Mouse (Mus musculus): ENCODE data around the gene Flot1. TPM values are rescaled to one million over a fixed set of nuclear protein-coding genes. Genes with fewer than 3 reads are reported as not detected.
A peak's percentile ranks its signal among the peaks of the same experiment; 100 is the strongest.

The Flot1 gene
- polyA plus RNA-seq, 1 experiment: 52.7 TPM

DNA sequence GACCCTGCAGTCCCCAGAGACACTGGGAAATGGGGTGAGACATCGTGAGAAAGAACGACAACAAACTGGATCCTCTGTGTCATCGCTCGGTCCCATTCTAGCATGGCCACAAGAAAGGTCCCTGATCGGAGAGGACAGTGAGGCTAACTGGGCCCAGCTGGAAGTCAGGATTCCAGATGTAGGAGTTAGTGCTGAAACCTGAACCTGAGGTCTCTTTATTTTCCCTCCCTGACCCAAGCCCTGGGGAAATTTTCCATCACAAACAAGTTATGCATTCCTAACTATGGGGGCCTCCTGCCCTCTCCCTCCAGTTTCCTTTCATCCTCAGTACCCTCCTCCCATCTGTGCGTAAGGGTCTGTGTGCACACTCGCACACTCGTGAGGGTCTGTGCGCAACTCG lies 5.8 kb upstream of the Flot1 start:
- Histone ChIP-seq H3K27ac (ENCODE audit: insufficient read depth, low read depth, low read length) (no peak overlapping the region), H3K4me1 (ENCODE audit: control insufficient read depth, insufficient read depth, low read length) (peaks cover 39% of the 10 kb centered on the region), H3K4me3 (ENCODE audit: insufficient read depth, low read length) (no peak overlapping the region)
- TF ChIP-seq POLR2A (IDR thresholded peaks at IDR 0.05; ENCODE audit: borderline replicate concordance, low read depth, low read length) (no peak), CTCF (IDR thresholded peaks at IDR 0.05; ENCODE audit: low read depth, low read length) (no peak)

DNA sequence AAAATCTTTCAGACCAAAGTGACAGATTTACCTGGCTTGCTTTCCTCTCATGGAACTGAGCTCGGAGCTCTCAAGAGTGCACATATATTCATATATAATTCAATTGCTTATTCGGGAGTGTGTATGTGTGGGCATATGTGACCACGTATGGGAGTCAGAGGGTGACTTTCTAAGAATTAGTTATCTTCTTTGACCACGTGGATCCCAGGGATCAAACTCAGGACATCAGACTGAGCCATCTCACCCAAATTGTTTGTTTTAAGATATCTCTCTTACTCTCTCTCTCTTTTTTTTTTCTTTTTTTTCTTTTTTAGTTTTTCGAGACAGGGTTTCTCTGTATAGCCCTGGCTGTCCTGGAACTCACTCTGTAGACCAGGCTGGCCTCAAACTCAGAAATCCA lies 2.9 kb upstream of the Flot1 start:
- no peak overlapping the region for H3K4me3 ChIP-seq (ENCODE audit: insufficient read depth, low read length)
- H3K27ac ChIP-seq (ENCODE audit: insufficient read depth, low read depth, low read length): no peak overlapping the region
- no peak for TF ChIP-seq POLR2A (IDR thresholded peaks at IDR 0.05; ENCODE audit: borderline replicate concordance, low read depth, low read length)
- TF ChIP-seq CTCF (IDR thresholded peaks at IDR 0.05; ENCODE audit: low read depth, low read length): no peak
- peaks cover 16% of the 10 kb centered on the region for H3K4me1 ChIP-seq (ENCODE audit: control insufficient read depth, insufficient read depth, low read length)

DNA sequence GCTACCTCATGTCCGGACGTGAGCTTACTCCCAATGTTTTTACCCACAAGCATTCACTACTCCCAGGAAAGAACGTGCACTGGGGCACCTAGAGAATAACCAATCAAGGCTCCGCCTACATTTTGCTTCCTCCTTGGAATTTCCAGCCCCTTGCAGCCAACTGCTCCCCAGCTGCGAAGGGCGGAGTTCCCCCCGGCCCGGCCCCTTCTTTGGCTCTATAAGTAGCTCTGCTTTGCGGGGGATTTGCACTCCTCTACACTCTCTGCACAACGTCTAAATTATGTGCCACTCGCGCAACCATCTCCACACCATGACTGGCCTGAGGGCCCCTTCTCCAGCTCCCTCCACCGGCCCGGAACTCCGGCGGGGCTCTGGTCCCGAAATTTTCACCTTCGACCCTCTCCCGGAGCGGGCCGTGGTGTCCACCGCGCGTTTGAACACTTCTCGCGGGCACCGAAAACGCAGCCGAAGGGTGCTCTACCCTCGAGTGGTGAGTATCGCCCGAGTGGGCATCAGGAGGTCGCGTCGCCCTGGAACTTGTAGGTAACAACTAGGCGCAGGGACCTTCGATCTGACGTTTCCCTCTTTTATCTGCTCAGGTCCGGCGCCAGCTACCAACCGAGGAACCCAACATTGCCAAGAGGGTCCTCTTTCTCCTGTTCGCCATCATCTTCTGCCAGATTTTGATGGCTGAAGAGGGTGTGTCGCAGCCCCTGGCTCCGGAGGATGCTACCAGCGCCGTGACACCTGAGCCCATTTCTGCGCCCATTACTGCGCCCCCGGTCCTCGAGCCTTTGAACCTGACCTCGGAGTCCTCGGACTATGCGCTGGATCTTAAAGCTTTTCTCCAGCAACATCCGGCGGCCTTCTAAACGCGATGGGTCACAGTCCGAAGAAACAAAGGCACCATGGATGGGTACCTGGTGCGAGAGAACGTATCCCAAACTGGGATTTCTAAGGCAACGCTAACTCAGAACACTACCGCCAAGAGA lies 1.3 kb upstream of the Flot1 start, which contains the start of gene Ier3:
Gene Ier3 (plus strand): TSS at position 246 of the 992 bp plus-strand sequence.
- Histone ChIP-seq H3K27ac (ENCODE audit: insufficient read depth, low read depth, low read length) (peak within 1 kb of the TSS; percentile 82), H3K4me3 (ENCODE audit: insufficient read depth, low read length) (peak within 1 kb of the TSS; percentile 96), H3K4me1 (ENCODE audit: control insufficient read depth, insufficient read depth, low read length) (peaks cover 4% of the 10 kb centered on the region)
- peak; percentile 96 for TF ChIP-seq POLR2A (IDR thresholded peaks at IDR 0.05; ENCODE audit: borderline replicate concordance, low read depth, low read length)
- TF ChIP-seq CTCF (IDR thresholded peaks at IDR 0.05; ENCODE audit: low read depth, low read length): no peak

DNA sequence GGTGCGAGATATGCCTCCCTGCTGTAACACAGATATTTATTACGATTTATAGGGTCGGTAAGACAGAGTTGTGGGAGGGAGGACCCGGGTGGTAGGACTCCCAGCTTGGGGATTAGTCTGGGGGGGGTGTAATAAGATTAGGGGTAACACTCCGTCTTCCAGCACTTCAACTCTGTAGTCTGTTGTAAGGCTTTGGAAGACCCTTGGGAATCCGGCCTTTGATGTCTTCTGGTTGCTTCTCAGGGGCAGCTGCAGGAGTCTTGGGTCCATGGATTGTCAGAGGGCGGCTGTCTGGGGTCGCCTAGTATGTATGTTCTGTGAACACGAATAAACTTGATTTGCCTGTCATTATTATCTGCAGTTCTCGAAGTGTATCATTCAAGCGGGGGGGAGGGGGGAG lies 466 bp upstream of the Flot1 start:
- no peak for TF ChIP-seq CTCF (IDR thresholded peaks at IDR 0.05; ENCODE audit: low read depth, low read length)
- no peak for TF ChIP-seq POLR2A (IDR thresholded peaks at IDR 0.05; ENCODE audit: borderline replicate concordance, low read depth, low read length)
- Histone ChIP-seq H3K27ac (ENCODE audit: insufficient read depth, low read depth, low read length) (peak overlapping the region; percentile 82), H3K4me1 (ENCODE audit: control insufficient read depth, insufficient read depth, low read length) (peaks cover 4% of the 10 kb centered on the region), H3K4me3 (ENCODE audit: insufficient read depth, low read length) (peak overlapping the region; percentile 96)

DNA sequence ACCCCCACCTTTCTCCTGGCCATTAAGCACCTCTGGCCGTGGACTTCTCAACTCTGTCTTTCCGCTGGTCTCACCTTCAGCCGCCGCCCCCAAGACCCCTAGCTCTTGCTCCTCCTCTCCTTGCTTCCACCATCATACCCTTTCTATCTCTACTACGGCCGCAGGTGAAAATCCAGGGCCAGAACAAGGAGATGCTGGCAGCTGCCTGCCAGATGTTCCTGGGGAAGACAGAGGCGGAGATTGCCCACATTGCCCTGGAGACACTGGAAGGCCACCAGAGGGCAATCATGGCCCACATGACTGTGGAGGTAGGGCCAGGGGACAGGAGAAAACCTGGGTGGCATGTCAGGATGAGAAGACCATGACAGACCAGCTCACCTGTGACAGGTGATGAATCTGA lies 1.4 kb downstream of the Flot1 start:
- Histone ChIP-seq H3K4me1 (ENCODE audit: control insufficient read depth, insufficient read depth, low read length) (peaks cover 4% of the 10 kb centered on the region), H3K27ac (ENCODE audit: insufficient read depth, low read depth, low read length) (no peak overlapping the region), H3K4me3 (ENCODE audit: insufficient read depth, low read length) (no peak overlapping the region)
- TF ChIP-seq CTCF (IDR thresholded peaks at IDR 0.05; ENCODE audit: low read depth, low read length): no peak; the same call in 1 of the 2 replicates
- no peak for TF ChIP-seq POLR2A (IDR thresholded peaks at IDR 0.05; ENCODE audit: borderline replicate concordance, low read depth, low read length)

DNA sequence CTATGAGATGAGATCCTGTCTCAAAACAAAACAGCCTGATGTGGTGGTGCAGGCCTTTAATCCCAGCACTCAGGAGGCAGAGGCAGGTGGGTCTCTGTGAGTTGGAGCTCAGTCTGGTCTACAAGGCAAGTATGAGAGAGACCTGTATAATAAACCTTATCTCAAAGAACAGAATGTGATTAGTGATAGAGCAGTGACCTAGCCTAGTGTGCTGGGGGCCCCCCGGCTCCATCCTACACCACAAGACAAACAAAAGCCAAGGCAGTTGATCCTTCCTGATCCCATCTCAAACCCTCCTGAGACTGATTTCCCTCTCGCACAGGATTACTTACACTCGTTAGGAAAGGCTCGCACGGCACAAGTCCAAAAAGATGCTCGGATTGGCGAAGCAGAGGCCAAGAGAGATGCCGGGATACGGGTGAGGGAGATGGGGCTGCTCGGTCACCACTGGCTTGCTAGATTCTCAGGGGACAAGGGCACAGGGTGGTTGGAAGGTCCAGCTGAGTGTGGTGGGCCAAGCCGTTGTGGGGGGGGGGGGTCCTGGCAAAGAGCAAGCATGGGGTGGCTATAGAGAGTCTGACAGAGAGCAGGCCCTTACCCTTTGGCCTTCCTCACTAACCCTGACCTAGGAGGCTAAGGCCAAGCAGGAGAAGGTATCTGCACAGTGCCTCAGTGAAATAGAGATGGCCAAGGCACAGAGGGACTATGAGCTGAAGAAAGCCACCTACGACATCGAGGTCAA lies 2.2 kb downstream of the Flot1 start:
- Histone ChIP-seq H3K27ac (ENCODE audit: insufficient read depth, low read depth, low read length) (no peak overlapping the region), H3K4me3 (ENCODE audit: insufficient read depth, low read length) (no peak overlapping the region), H3K4me1 (ENCODE audit: control insufficient read depth, insufficient read depth, low read length) (peaks cover 4% of the 10 kb centered on the region)
- TF ChIP-seq POLR2A (IDR thresholded peaks at IDR 0.05; ENCODE audit: borderline replicate concordance, low read depth, low read length) (no peak), CTCF (IDR thresholded peaks at IDR 0.05; ENCODE audit: low read depth, low read length) (no peak)

DNA sequence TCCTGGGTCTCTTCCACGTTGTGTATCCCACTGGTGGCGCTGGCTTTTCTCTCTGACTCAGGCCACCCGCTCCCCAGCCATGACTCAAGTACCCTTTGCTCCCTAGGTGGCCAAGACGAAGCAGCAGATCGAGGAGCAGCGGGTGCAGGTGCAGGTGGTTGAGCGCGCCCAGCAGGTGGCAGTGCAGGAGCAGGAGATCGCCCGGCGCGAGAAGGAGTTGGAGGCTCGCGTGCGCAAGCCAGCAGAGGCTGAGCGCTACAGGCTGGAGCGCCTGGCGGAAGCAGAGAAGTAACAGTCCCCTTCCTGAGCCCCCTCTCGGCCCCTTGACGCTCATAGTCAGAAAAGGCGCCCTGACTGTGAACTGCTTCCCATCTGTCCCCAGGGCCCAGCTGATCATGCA lies 6.7 kb downstream of the Flot1 start:
- Histone ChIP-seq H3K4me1 (ENCODE audit: control insufficient read depth, insufficient read depth, low read length) (peaks cover 6% of the 10 kb centered on the region), H3K4me3 (ENCODE audit: insufficient read depth, low read length) (no peak overlapping the region), H3K27ac (ENCODE audit: insufficient read depth, low read depth, low read length) (no peak overlapping the region)
- TF ChIP-seq POLR2A (IDR thresholded peaks at IDR 0.05; ENCODE audit: borderline replicate concordance, low read depth, low read length) (no peak), CTCF (IDR thresholded peaks at IDR 0.05; ENCODE audit: low read depth, low read length) (0 out of 2 replicates have a peak, but pooled peaks have one; percentile 9)

DNA sequence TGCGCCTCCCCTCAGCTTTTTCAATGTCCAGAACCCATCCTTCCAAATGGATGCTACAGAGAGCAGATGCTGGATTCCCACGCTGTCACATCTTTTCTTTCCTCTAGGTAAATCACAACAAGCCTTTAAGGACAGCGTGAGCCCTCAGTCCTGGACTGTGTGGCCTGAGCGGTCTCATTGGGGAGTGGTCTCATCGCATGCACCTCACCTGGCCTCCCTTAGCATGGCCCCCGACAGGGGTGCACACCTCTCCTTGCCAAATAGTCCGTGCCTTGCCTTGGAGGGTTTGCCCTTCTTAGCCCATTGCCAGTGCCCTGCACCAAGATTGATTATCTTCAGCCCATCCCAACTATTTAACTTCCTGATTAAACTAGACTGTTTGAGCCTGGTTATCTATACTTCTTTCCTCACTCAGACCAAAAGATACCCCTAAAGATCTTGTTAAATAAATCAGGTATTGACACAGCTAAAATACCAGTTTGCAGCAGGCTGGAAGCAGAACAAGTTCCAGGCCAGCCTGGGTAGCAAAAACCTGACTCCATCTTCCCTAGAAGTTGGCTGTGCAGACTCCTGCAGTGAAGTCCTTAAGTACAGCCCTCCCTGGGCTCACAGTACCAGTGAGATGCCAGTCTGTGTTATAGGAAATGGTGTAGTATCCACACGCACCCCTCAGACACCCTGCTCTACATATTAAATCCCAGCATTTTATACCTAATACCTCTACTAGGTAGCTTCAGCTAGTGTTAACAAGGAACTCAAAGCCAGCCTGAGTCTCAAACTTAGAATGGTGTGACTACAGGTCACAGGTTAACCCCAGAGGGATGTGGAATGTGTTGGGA lies 9.6 kb downstream of the Flot1 start:
- peaks cover 14% of the 10 kb centered on the region for H3K4me1 ChIP-seq (ENCODE audit: control insufficient read depth, insufficient read depth, low read length)
- no peak overlapping the region for H3K4me3 ChIP-seq (ENCODE audit: insufficient read depth, low read length)
- H3K27ac ChIP-seq (ENCODE audit: insufficient read depth, low read depth, low read length): no peak overlapping the region

DNA sequence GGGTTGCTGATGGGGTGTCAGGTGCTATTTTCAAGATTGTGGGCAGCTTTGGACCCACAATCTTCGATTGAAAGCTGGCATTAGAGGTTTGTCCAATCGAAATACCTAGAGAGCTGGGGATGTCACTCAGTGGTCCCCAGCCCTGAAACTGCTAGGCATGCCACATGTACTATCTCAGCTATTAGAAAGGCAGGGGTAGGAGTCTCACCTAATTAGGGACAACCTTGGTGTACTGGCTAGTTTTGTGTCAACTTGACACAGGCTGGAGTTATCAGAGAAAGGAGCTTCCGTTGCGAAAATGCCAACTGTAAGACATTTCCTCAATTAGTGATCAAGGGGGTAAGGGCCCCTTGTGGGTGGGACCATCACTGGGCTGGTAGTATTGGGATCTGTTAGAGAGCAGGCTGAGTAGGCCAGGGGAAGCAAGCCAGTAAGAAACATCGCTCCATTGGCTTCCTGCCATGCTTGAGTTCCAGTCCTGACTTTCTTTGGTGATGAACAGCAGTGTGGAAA lies 10.3 kb downstream of the Flot1 start:
- no peak for TF ChIP-seq POLR2A (IDR thresholded peaks at IDR 0.05; ENCODE audit: borderline replicate concordance, low read depth, low read length)
- Histone ChIP-seq H3K4me3 (ENCODE audit: insufficient read depth, low read length) (no peak overlapping the region), H3K27ac (ENCODE audit: insufficient read depth, low read depth, low read length) (no peak overlapping the region), H3K4me1 (ENCODE audit: control insufficient read depth, insufficient read depth, low read length) (peaks cover 14% of the 10 kb centered on the region)

More for the DNA sequence above, 9.6 kb downstream of the Flot1 start:
- TF ChIP-seq POLR2A (IDR thresholded peaks at IDR 0.05; ENCODE audit: borderline replicate concordance, low read depth, low read length): no peak
- no peak for TF ChIP-seq CTCF (IDR thresholded peaks at IDR 0.05; ENCODE audit: low read depth, low read length)
